Mouse (Mus musculus): ENCODE measurements around the gene Jmjd1c. TPM values are rescaled to one million over a fixed set of nuclear protein-coding genes. Genes with fewer than 3 reads are reported as not detected.

The Jmjd1c gene
- polyA plus RNA-seq, 1 experiment from 2014 or later: 46.9 TPM

GRCm38 (mm10) chr10:67065277-67065887 is 30.5 kb upstream of the Jmjd1c start:
- WGBS: 78% methylated on average over 7 of the region's 7 CpGs
- H3K9ac ChIP-seq (replicated peaks; ENCODE audit: low read length): no peak overlapping the region
- H3K4me2 ChIP-seq (ENCODE audit: low read depth, low read length): no peak overlapping the region
- no peak for DNase-seq (ENCODE audit: low spot score)
- H3K9me3 ChIP-seq (replicated peaks; ENCODE audit: control insufficient read depth, low read length): no peaks in the 10 kb centered on the region
- no peaks in the 10 kb centered on the region for H3K4me1 ChIP-seq (ENCODE audit: control insufficient read depth, insufficient read depth, low read length)
- ATAC-seq (replicated peaks; ENCODE audit: insufficient number of reproducible peaks, low FRiP score, low TSS enrichment, low read depth): no peak
- H3K4me3 ChIP-seq (ENCODE audit: low read depth, low read length): no peak overlapping the region
- H3K36me3 ChIP-seq (replicated peaks; ENCODE audit: control insufficient read depth, insufficient read depth, low read depth, low read length): no peaks in the 10 kb centered on the region
- H3K27ac ChIP-seq (replicated peaks; ENCODE audit: low read depth, low read length): no peak overlapping the region
- no peaks in the 10 kb centered on the region for H3K27me3 ChIP-seq (ENCODE audit: control insufficient read depth, insufficient read depth, low read length)

GRCm38 (mm10) chr10:67065927-67066326 is 30.0 kb upstream of the Jmjd1c start:
- Histone ChIP-seq H3K36me3 (replicated peaks; ENCODE audit: control insufficient read depth, insufficient read depth, low read depth, low read length) (no peaks in the 10 kb centered on the region), H3K4me1 (ENCODE audit: control insufficient read depth, insufficient read depth, low read length) (no peaks in the 10 kb centered on the region), H3K9ac (replicated peaks; ENCODE audit: low read length) (no peak overlapping the region), H3K4me2 (ENCODE audit: low read depth, low read length) (no peak overlapping the region), H3K27me3 (ENCODE audit: control insufficient read depth, insufficient read depth, low read length) (no peaks in the 10 kb centered on the region), H3K4me3 (ENCODE audit: low read depth, low read length) (no peak overlapping the region), H3K27ac (replicated peaks; ENCODE audit: low read depth, low read length) (no peak overlapping the region), H3K9me3 (replicated peaks; ENCODE audit: control insufficient read depth, low read length) (no peaks in the 10 kb centered on the region)
- 68% methylated on average over 5 of the region's 5 CpGs for WGBS
- ATAC-seq (replicated peaks; ENCODE audit: insufficient number of reproducible peaks, low FRiP score, low TSS enrichment, low read depth) (no peak), DNase-seq (ENCODE audit: low spot score) (no peak)

- Histone ChIP-seq H3K9me3 (replicated peaks; ENCODE audit: control insufficient read depth, low read length) (no peaks in the 10 kb centered on the region), H3K4me1 (ENCODE audit: control insufficient read depth, insufficient read depth, low read length) (no peaks in the 10 kb centered on the region), H3K4me2 (ENCODE audit: low read depth, low read length) (no peak overlapping the region), H3K4me3 (ENCODE audit: low read depth, low read length) (no peak overlapping the region), H3K27ac (replicated peaks; ENCODE audit: low read depth, low read length) (no peak overlapping the region), H3K9ac (replicated peaks; ENCODE audit: low read length) (no peak overlapping the region), H3K36me3 (replicated peaks; ENCODE audit: control insufficient read depth, insufficient read depth, low read depth, low read length) (no peaks in the 10 kb centered on the region), H3K27me3 (ENCODE audit: control insufficient read depth, insufficient read depth, low read length) (no peaks in the 10 kb centered on the region)
- DNase-seq (ENCODE audit: low spot score) (no peak), ATAC-seq (replicated peaks; ENCODE audit: insufficient number of reproducible peaks, low FRiP score, low TSS enrichment, low read depth) (no peak)
- WGBS: 76% methylated on average over 3 of the region's 3 CpGs
Measured at GRCm38 (mm10) chr10:67066421-67066820, 29.5 kb upstream of the Jmjd1c start.

GRCm38 (mm10) chr10:67069013-67069412 is 26.9 kb upstream of the Jmjd1c start:
- no peaks in the 10 kb centered on the region for H3K9me3 ChIP-seq (replicated peaks; ENCODE audit: control insufficient read depth, low read length)
- H3K27ac ChIP-seq (replicated peaks; ENCODE audit: low read depth, low read length): no peak overlapping the region
- H3K36me3 ChIP-seq (replicated peaks; ENCODE audit: control insufficient read depth, insufficient read depth, low read depth, low read length): no peaks in the 10 kb centered on the region
- H3K27me3 ChIP-seq (ENCODE audit: control insufficient read depth, insufficient read depth, low read length): no peaks in the 10 kb centered on the region
- DNase-seq (ENCODE audit: low spot score) (no peak), ATAC-seq (replicated peaks; ENCODE audit: insufficient number of reproducible peaks, low FRiP score, low TSS enrichment, low read depth) (no peak)
- no peak overlapping the region for H3K9ac ChIP-seq (replicated peaks; ENCODE audit: low read length)
- H3K4me2 ChIP-seq (ENCODE audit: low read depth, low read length): no peak overlapping the region
- H3K4me3 ChIP-seq (ENCODE audit: low read depth, low read length): no peak overlapping the region
- no peaks in the 10 kb centered on the region for H3K4me1 ChIP-seq (ENCODE audit: control insufficient read depth, insufficient read depth, low read length)
- WGBS: 87% methylated on average over 10 of the region's 10 CpGs

- 90% methylated on average over 4 of the region's 4 CpGs for WGBS
- ATAC-seq (replicated peaks; ENCODE audit: insufficient number of reproducible peaks, low FRiP score, low TSS enrichment, low read depth): no peak
- no peaks in the 10 kb centered on the region for H3K36me3 ChIP-seq (replicated peaks; ENCODE audit: control insufficient read depth, insufficient read depth, low read depth, low read length)
Measured at GRCm38 (mm10) chr10:67071389-67071788, 24.5 kb upstream of the Jmjd1c start.

GRCm38 (mm10) chr10:67071884-67072283 is 24.0 kb upstream of the Jmjd1c start:
- 86% methylated on average over 5 of the region's 5 CpGs for WGBS

More at GRCm38 (mm10) chr10:67071389-67071788, 24.5 kb upstream of the Jmjd1c start:
- DNase-seq (ENCODE audit: low spot score): no peak
- Histone ChIP-seq H3K4me3 (ENCODE audit: low read depth, low read length) (no peak overlapping the region), H3K4me1 (ENCODE audit: control insufficient read depth, insufficient read depth, low read length) (no peaks in the 10 kb centered on the region), H3K9me3 (replicated peaks; ENCODE audit: control insufficient read depth, low read length) (no peaks in the 10 kb centered on the region), H3K9ac (replicated peaks; ENCODE audit: low read length) (no peak overlapping the region), H3K27me3 (ENCODE audit: control insufficient read depth, insufficient read depth, low read length) (no peaks in the 10 kb centered on the region), H3K4me2 (ENCODE audit: low read depth, low read length) (no peak overlapping the region), H3K27ac (replicated peaks; ENCODE audit: low read depth, low read length) (no peak overlapping the region)

GRCm38 (mm10) chr10:67072600-67072999 is 23.3 kb upstream of the Jmjd1c start:
- Histone ChIP-seq H3K9ac (replicated peaks; ENCODE audit: low read length) (no peak overlapping the region), H3K27me3 (ENCODE audit: control insufficient read depth, insufficient read depth, low read length) (no peaks in the 10 kb centered on the region), H3K4me1 (ENCODE audit: control insufficient read depth, insufficient read depth, low read length) (no peaks in the 10 kb centered on the region), H3K4me3 (ENCODE audit: low read depth, low read length) (no peak overlapping the region), H3K36me3 (replicated peaks; ENCODE audit: control insufficient read depth, insufficient read depth, low read depth, low read length) (no peaks in the 10 kb centered on the region), H3K27ac (replicated peaks; ENCODE audit: low read depth, low read length) (no peak overlapping the region), H3K9me3 (replicated peaks; ENCODE audit: control insufficient read depth, low read length) (no peaks in the 10 kb centered on the region), H3K4me2 (ENCODE audit: low read depth, low read length) (no peak overlapping the region)
- 92% methylated on average over 4 of the region's 4 CpGs for WGBS
- DNase-seq (ENCODE audit: low spot score) (no peak), ATAC-seq (replicated peaks; ENCODE audit: insufficient number of reproducible peaks, low FRiP score, low TSS enrichment, low read depth) (no peak)

More at GRCm38 (mm10) chr10:67071884-67072283, 24.0 kb upstream of the Jmjd1c start:
- no peaks in the 10 kb centered on the region for H3K36me3 ChIP-seq (replicated peaks; ENCODE audit: control insufficient read depth, insufficient read depth, low read depth, low read length)
- no peaks in the 10 kb centered on the region for H3K27me3 ChIP-seq (ENCODE audit: control insufficient read depth, insufficient read depth, low read length)
- H3K27ac ChIP-seq (replicated peaks; ENCODE audit: low read depth, low read length): no peak overlapping the region
- H3K4me1 ChIP-seq (ENCODE audit: control insufficient read depth, insufficient read depth, low read length): no peaks in the 10 kb centered on the region
- no peak overlapping the region for H3K4me2 ChIP-seq (ENCODE audit: low read depth, low read length)
- H3K4me3 ChIP-seq (ENCODE audit: low read depth, low read length): no peak overlapping the region
- H3K9ac ChIP-seq (replicated peaks; ENCODE audit: low read length): no peak overlapping the region
- ATAC-seq (replicated peaks; ENCODE audit: insufficient number of reproducible peaks, low FRiP score, low TSS enrichment, low read depth) (no peak), DNase-seq (ENCODE audit: low spot score) (no peak)
- no peaks in the 10 kb centered on the region for H3K9me3 ChIP-seq (replicated peaks; ENCODE audit: control insufficient read depth, low read length)

- no peaks in the 10 kb centered on the region for H3K36me3 ChIP-seq (replicated peaks; ENCODE audit: control insufficient read depth, insufficient read depth, low read depth, low read length)
- WGBS: 94% methylated on average over 8 of the region's 8 CpGs
- no peak for DNase-seq (ENCODE audit: low spot score)
- no peak overlapping the region for H3K4me3 ChIP-seq (ENCODE audit: low read depth, low read length)
- no peak overlapping the region for H3K27ac ChIP-seq (replicated peaks; ENCODE audit: low read depth, low read length)
- no peaks in the 10 kb centered on the region for H3K9me3 ChIP-seq (replicated peaks; ENCODE audit: control insufficient read depth, low read length)
- H3K4me1 ChIP-seq (ENCODE audit: control insufficient read depth, insufficient read depth, low read length): no peaks in the 10 kb centered on the region
- no peak for ATAC-seq (replicated peaks; ENCODE audit: insufficient number of reproducible peaks, low FRiP score, low TSS enrichment, low read depth)
- H3K4me2 ChIP-seq (ENCODE audit: low read depth, low read length): no peak overlapping the region
- no peaks in the 10 kb centered on the region for H3K27me3 ChIP-seq (ENCODE audit: control insufficient read depth, insufficient read depth, low read length)
- no peak overlapping the region for H3K9ac ChIP-seq (replicated peaks; ENCODE audit: low read length)
Measured at GRCm38 (mm10) chr10:67073577-67073976, 22.3 kb upstream of the Jmjd1c start.

Measured in embryonic facial prominence, embryonic 11.5 days (tissue).